In genomic region chr2:157366762-157367161, GRCm38 (mm10) we compare ENCODE assay signal across 8 mouse cellular contexts. TPM values are rescaled to one million over a fixed set of nuclear protein-coding genes. Genes with fewer than 3 reads are reported as not detected.
DNase-seq lines count a peak whose midpoint lies in the region; ATAC-seq and TF ChIP-seq lines count a peak whose summit lies in the region.

No protein-coding gene starts in this region.

- H3K27ac ChIP-seq in liver, adult 2 months (replicated peaks; ENCODE audit: insufficient read depth, low read depth, low read length), result no peak overlapping the region
- no peak overlapping the region for H3K27ac ChIP-seq in forebrain, embryonic 15.5 days (replicated peaks)
- peak overlapping the region; percentile 92; the same call in 1 of the 2 replicates for H3K27ac ChIP-seq in liver, embryonic 11.5 days (ENCODE audit: low read depth, low read length)

- peaks cover 3% of the 10 kb centered on the region for H3K4me1 ChIP-seq in liver, adult 2 months (ENCODE audit: control insufficient read depth, insufficient read depth, low read length)
- H3K4me1 ChIP-seq in forebrain, embryonic 15.5 days, result peaks cover 22% of the 10 kb centered on the region
- peaks cover 3% of the 10 kb centered on the region; the same call in 1 of the 2 replicates for H3K4me1 ChIP-seq in liver, embryonic 11.5 days (replicated peaks; ENCODE audit: control insufficient read depth, insufficient read depth, low read length)

- no peak overlapping the region for H3K4me3 ChIP-seq in liver, adult 2 months (ENCODE audit: insufficient read depth, low read depth, low read length)
- peak overlapping the region; percentile 94; the same call in 1 of the 2 replicates for H3K4me3 ChIP-seq in forebrain, embryonic 15.5 days
- peak overlapping the region; percentile 89 for H3K4me3 ChIP-seq in liver, embryonic 11.5 days (ENCODE audit: low read depth, low read length)

- no peaks in the 10 kb centered on the region; the same call in 1 of the 2 replicates for H3K79me2 ChIP-seq in liver, adult 2 months (ENCODE audit: control insufficient read depth, insufficient read depth, low read length)

- no peak for ATAC-seq in forebrain, embryonic 15.5 days (replicated peaks)
- ATAC-seq in liver, embryonic 11.5 days (replicated peaks; ENCODE audit: low FRiP score), result no peak

- no peaks in the 10 kb centered on the region for H3K9me3 ChIP-seq in forebrain, embryonic 15.5 days
- no peaks in the 10 kb centered on the region for H3K9me3 ChIP-seq in liver, embryonic 11.5 days (ENCODE audit: control insufficient read depth, low read length)

- no peak overlapping the region for H3K9ac ChIP-seq in liver, adult 2 months (ENCODE audit: low read depth, low read length)
- H3K9ac ChIP-seq in forebrain, embryonic 15.5 days (replicated peaks), result no peak overlapping the region
- peak overlapping the region; percentile 87 for H3K9ac ChIP-seq in liver, embryonic 11.5 days (ENCODE audit: low read depth, low read length)

- peak; percentile 43 for DNase-seq in liver, adult 2 months (ENCODE audit: extremely low read depth, low read depth, low spot score)
- DNase-seq in liver, result no peak
- DNase-seq in liver, embryonic 11.5 days (ENCODE audit: low spot score), result no peak
- DNase-seq in splenic B cell, adult 2 months (ENCODE audit: low read depth, low spot score), result peak; percentile 41
- no peak for DNase-seq in left cerebral cortex, adult 8-10 months (ENCODE audit: low spot score in 2 of 2)
- no peak for DNase-seq in cerebellum, adult 18-20 months
- DNase-seq in kidney, adult 18-20 months, result no peak

- peak overlapping the region; percentile 86; the same call in 1 of the 2 replicates for H3K4me2 ChIP-seq in forebrain, embryonic 15.5 days (replicated peaks)
- peak overlapping the region; percentile 69 for H3K4me2 ChIP-seq in liver, embryonic 11.5 days

- no peaks in the 10 kb centered on the region for H3K36me3 ChIP-seq in liver, adult 2 months (ENCODE audit: control insufficient read depth, insufficient read depth, low read length)
- H3K36me3 ChIP-seq in forebrain, embryonic 15.5 days, result no peaks in the 10 kb centered on the region
- H3K36me3 ChIP-seq in liver, embryonic 11.5 days (ENCODE audit: control insufficient read depth, insufficient read depth, low read length), result no peaks in the 10 kb centered on the region
- no peaks in the 10 kb centered on the region for H3K36me3 ChIP-seq in splenic B cell, adult 2 months (ENCODE audit: control insufficient read depth, insufficient read depth, low read length, poor library complexity, severe bottlenecking)

- no peaks in the 10 kb centered on the region for H3K27me3 ChIP-seq in liver, adult 2 months (ENCODE audit: control insufficient read depth, insufficient read depth, low read length)
- no peaks in the 10 kb centered on the region for H3K27me3 ChIP-seq in forebrain, embryonic 15.5 days
- no peaks in the 10 kb centered on the region for H3K27me3 ChIP-seq in liver, embryonic 11.5 days (replicated peaks; ENCODE audit: control insufficient read depth, insufficient read depth, low read length)
- no peaks in the 10 kb centered on the region for H3K27me3 ChIP-seq in splenic B cell, adult 2 months (ENCODE audit: control insufficient read depth, insufficient read depth, low read length, poor library complexity, severe bottlenecking)

- no peak for TF ChIP-seq CTCF in liver, adult 2 months (IDR thresholded peaks at IDR 0.05; ENCODE audit: low read depth, low read length)

- 67% methylated on average over 9 of the region's 9 CpGs for WGBS in liver, adult 2 months
- 85% methylated on average over 9 of the region's 9 CpGs for WGBS in forebrain, embryonic 15.5 days
- WGBS in liver, embryonic 11.5 days, result 49% methylated on average over 9 of the region's 9 CpGs

- no peak for TF ChIP-seq POLR2A in liver, adult 2 months (IDR thresholded peaks at IDR 0.05; ENCODE audit: extremely low read depth, insufficient read depth, low read length)

RNA-seq across cellular contexts. Expression of gene Manbal, which starts 0.6 kb away (rescaled TPM):
- 3.3 and 3.8 TPM in 2 replicates for total RNA-seq in liver, adult 2 months (2014; rRNA removed)
- polyA plus RNA-seq in liver, adult 2 months (2012; rRNA removed), result 28.5 and 31.9 TPM in 2 replicates
- polyA plus RNA-seq in forebrain, embryonic 15.5 days (2015; fragmentation: Nextera tagmentation; extraction: Ambion mirVana), result 105 TPM in 2 replicates
- 21.2 and 23.0 TPM in 2 replicates for polyA plus RNA-seq in liver, embryonic 11.5 days (2014; fragmentation: Nextera tagmentation; extraction: Ambion mirVana)
- total RNA-seq in left cerebral cortex, adult 8-10 months (2022), result 10 to 100 TPM; 60.3 to 66.1 (median 63.8) TPM

RNA-seq across cellular contexts. Expression of gene Ghrh, which starts 19.5 kb away (rescaled TPM):
- total RNA-seq in liver, adult 2 months (2014; rRNA removed), result not detected in 2 replicates
- not detected in 2 replicates for polyA plus RNA-seq in liver, adult 2 months (2012; rRNA removed)
- 1.5 and 2.0 TPM in 2 replicates for polyA plus RNA-seq in forebrain, embryonic 15.5 days (2015; fragmentation: Nextera tagmentation; extraction: Ambion mirVana)
- polyA plus RNA-seq in liver, embryonic 11.5 days (2014; fragmentation: Nextera tagmentation; extraction: Ambion mirVana), result not detected in 2 replicates
- total RNA-seq in left cerebral cortex, adult 8-10 months (2022), result under 1 TPM in 1 of 4 experiments, not detected in 3; 0.83 TPM

RNA-seq across cellular contexts. Expression of gene Src, which starts 51.5 kb away (rescaled TPM):
- 1.3 and 1.7 TPM in 2 replicates for total RNA-seq in liver, adult 2 months (2014; rRNA removed)
- 3.2 and 5.6 TPM in 2 replicates for polyA plus RNA-seq in liver, adult 2 months (2012; rRNA removed)
- 35.6 and 37.9 TPM in 2 replicates for polyA plus RNA-seq in forebrain, embryonic 15.5 days (2015; fragmentation: Nextera tagmentation; extraction: Ambion mirVana)
- 4.4 and 4.8 TPM in 2 replicates for polyA plus RNA-seq in liver, embryonic 11.5 days (2014; fragmentation: Nextera tagmentation; extraction: Ambion mirVana)
- total RNA-seq in left cerebral cortex, adult 8-10 months (2022), result 100 to 1,000 TPM; 107 to 122 (median 115) TPM

Comparison
In these comparisons a context has a peak if more than half of its experiments do, and no peak if none do; other contexts are left out.
1. DNase-seq: peak in liver, adult 2 months (single experiment) and splenic B cell, adult 2 months (single experiment); none in liver (single experiment), liver, embryonic 11.5 days (single experiment), left cerebral cortex, adult 8-10 months (0 of 2), cerebellum, adult 18-20 months (0 of 2) and kidney, adult 18-20 months (single experiment).